Mouse (Mus musculus): ENCODE data around the gene Olfr1373. TPM values are rescaled to one million over a fixed set of nuclear protein-coding genes. Genes with fewer than 3 reads are reported as not detected.
"Not testable (repeated sequence)": the region's sequence is repeated elsewhere in the genome, so short reads cannot be mapped to it uniquely, and the experiment has no call there.

Olfr1373 gene
- not detected in 2 replicates for polyA plus RNA-seq (2015; fragmentation: Nextera tagmentation; extraction: Ambion mirVana)

GRCm38 (mm10) chr11:52145428-52145827 is at the start of gene Olfr1373:
TSS of gene Olfr1373 (minus strand) at chr11:52145528.
- H3K27ac ChIP-seq (replicated peaks); H3K27me3 ChIP-seq; H3K36me3 ChIP-seq; ATAC-seq (ENCODE audit: low read depth); H3K4me2 ChIP-seq; H3K9me3 ChIP-seq; H3K9ac ChIP-seq; H3K4me3 ChIP-seq; H3K4me1 ChIP-seq (replicated peaks): not testable (repeated sequence)
- 74% methylated on average over 1 of the region's 1 CpGs for WGBS

- not testable (repeated sequence) for H3K36me3 ChIP-seq; H3K4me3 ChIP-seq; H3K9me3 ChIP-seq; H3K4me2 ChIP-seq; H3K9ac ChIP-seq; H3K27me3 ChIP-seq; ATAC-seq (ENCODE audit: low read depth); H3K27ac ChIP-seq (replicated peaks); H3K4me1 ChIP-seq (replicated peaks)
- 91% methylated on average over 4 of the region's 4 CpGs for WGBS
Measured at GRCm38 (mm10) chr11:52180651-52181050, 35.3 kb upstream of the Olfr1373 start.

GRCm38 (mm10) chr11:52179897-52180296 is 34.6 kb upstream of the Olfr1373 start:
- WGBS, result 85% methylated on average over 2 of the region's 3 CpGs

GRCm38 (mm10) chr11:52168461-52168860 is 23.1 kb upstream of the Olfr1373 start:
- Histone ChIP-seq H3K4me2 (peak overlapping the region; percentile 61), H3K4me1 (replicated peaks) (peaks cover 11% of the 10 kb centered on the region; the same call in 1 of the 2 replicates), H3K9ac (0 out of 2 replicates have a peak overlapping the region, but pooled peaks have one; percentile 17), H3K36me3 (no peaks in the 10 kb centered on the region), H3K27ac (replicated peaks) (no peak overlapping the region), H3K4me3 (peak overlapping the region; percentile 38), H3K9me3 (no peaks in the 10 kb centered on the region), H3K27me3 (peaks cover 63% of the 10 kb centered on the region)
- WGBS, result 26% methylated on average over 12 of the region's 12 CpGs
- no peak for ATAC-seq (ENCODE audit: low read depth)

More at GRCm38 (mm10) chr11:52179897-52180296, 34.6 kb upstream of the Olfr1373 start:
- not testable (repeated sequence) for H3K4me3 ChIP-seq; H3K9ac ChIP-seq; H3K27me3 ChIP-seq; ATAC-seq (ENCODE audit: low read depth); H3K9me3 ChIP-seq; H3K4me2 ChIP-seq; H3K4me1 ChIP-seq (replicated peaks); H3K36me3 ChIP-seq; H3K27ac ChIP-seq (replicated peaks)

GRCm38 (mm10) chr11:52167901-52168302 is 22.6 kb upstream of the Olfr1373 start:
- H3K9me3 ChIP-seq; H3K27ac ChIP-seq (replicated peaks); H3K36me3 ChIP-seq: not testable (repeated sequence)
- H3K4me2 ChIP-seq, result peak overlapping the region; percentile 61
- peaks cover 11% of the 10 kb centered on the region; the same call in 1 of the 2 replicates for H3K4me1 ChIP-seq (replicated peaks)
- WGBS, result 2% methylated on average over 29 of the region's 42 CpGs
- peak; percentile 65; the same call in 1 of the 2 replicates for ATAC-seq (ENCODE audit: low read depth)
- 0 out of 2 replicates have a peak overlapping the region, but pooled peaks have one; percentile 34 for H3K9ac ChIP-seq
- H3K27me3 ChIP-seq, result peaks cover 65% of the 10 kb centered on the region
- H3K4me3 ChIP-seq, result peak overlapping the region; percentile 38

GRCm38 (mm10) chr11:52167126-52167525 is 21.8 kb upstream of the Olfr1373 start:
- Histone ChIP-seq H3K4me3 (no peak overlapping the region), H3K4me2 (peak overlapping the region; percentile 61; the same call in 1 of the 2 replicates), H3K9me3 (no peaks in the 10 kb centered on the region), H3K36me3 (no peaks in the 10 kb centered on the region), H3K4me1 (replicated peaks) (peaks cover 11% of the 10 kb centered on the region; the same call in 1 of the 2 replicates), H3K27me3 (peaks cover 66% of the 10 kb centered on the region), H3K27ac (replicated peaks) (no peak overlapping the region), H3K9ac (no peak overlapping the region)
- 2% methylated on average over 21 of the region's 21 CpGs for WGBS
- ATAC-seq (ENCODE audit: low read depth), result no peak

- H3K9ac ChIP-seq, result no peak overlapping the region
- H3K9me3 ChIP-seq, result no peaks in the 10 kb centered on the region
- no peak for ATAC-seq (ENCODE audit: low read depth)
- no peak overlapping the region for H3K4me3 ChIP-seq
- H3K27me3 ChIP-seq, result peaks cover 46% of the 10 kb centered on the region
- H3K4me1 ChIP-seq (replicated peaks), result peaks cover 11% of the 10 kb centered on the region; the same call in 1 of the 2 replicates
- 31% methylated on average over 10 of the region's 10 CpGs for WGBS
- no peaks in the 10 kb centered on the region for H3K36me3 ChIP-seq
- no peak overlapping the region for H3K4me2 ChIP-seq
- H3K27ac ChIP-seq (replicated peaks), result no peak overlapping the region
Measured at GRCm38 (mm10) chr11:52163926-52164325, 18.6 kb upstream of the Olfr1373 start.

DNA sequence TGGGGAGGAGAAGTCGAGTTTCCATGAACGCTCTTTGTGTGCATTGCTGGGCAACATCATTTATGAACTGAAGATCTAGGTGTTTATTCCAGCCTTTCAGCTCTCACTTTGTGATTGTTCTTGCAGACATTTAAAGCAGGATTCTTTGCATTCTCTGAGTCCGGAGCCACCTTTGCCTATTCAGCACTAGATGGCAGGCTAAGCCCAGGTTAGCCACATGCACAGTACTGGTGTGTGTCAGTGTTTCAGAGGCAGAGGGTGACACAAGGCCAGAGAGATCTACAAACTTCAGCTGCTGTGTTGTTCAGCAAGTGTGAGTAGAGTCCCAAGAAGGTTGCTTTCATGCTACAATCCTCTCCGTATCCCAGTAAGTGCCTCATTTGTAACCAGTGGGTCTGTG is 1.7 kb downstream of the Olfr1373 start:
- not testable (repeated sequence) for H3K4me3 ChIP-seq; H3K27me3 ChIP-seq; H3K4me1 ChIP-seq (replicated peaks); H3K9ac ChIP-seq; H3K27ac ChIP-seq (replicated peaks); H3K36me3 ChIP-seq; H3K9me3 ChIP-seq; H3K4me2 ChIP-seq; ATAC-seq (ENCODE audit: low read depth)
- WGBS, result 44% methylated on average over 4 of the region's 4 CpGs

DNA sequence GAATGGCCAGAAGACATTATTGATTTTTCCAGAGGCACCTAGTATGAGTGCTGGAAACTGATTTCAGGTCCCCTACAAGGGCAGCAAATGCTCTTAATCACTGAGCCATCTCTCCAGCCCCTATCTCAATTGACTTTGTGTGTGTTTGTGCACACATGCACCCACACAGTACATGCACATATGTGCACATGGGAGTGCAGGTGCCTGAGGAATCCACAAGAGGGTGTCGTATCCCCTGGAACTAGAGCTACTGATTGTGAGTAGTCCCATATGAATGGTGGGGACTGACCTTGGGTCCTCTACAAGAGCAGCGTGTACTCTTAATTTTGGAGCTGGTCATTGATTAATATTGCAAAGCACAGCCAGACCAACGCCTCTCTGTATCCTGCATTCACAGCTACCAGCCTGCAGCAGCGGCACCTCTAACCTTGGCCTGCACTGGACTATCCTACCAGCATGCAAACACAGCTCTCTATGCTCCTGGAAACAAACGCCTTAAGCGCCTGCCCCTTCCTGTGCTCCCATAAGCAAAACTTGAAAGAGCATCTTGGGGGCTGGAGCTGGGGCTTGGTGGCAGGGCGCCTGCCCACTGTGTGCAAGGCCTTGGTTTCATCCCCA is 14.8 kb downstream of the Olfr1373 start:
- Histone ChIP-seq H3K27me3 (no peaks in the 10 kb centered on the region), H3K4me2 (no peak overlapping the region), H3K9ac (no peak overlapping the region), H3K4me1 (replicated peaks) (no peaks in the 10 kb centered on the region), H3K9me3 (peaks cover 7% of the 10 kb centered on the region), H3K4me3 (no peak overlapping the region), H3K36me3 (peaks cover 12% of the 10 kb centered on the region), H3K27ac (replicated peaks) (no peak overlapping the region)
- WGBS, result 82% methylated on average over 7 of the region's 7 CpGs
- ATAC-seq (ENCODE audit: low read depth), result no peak

DNA sequence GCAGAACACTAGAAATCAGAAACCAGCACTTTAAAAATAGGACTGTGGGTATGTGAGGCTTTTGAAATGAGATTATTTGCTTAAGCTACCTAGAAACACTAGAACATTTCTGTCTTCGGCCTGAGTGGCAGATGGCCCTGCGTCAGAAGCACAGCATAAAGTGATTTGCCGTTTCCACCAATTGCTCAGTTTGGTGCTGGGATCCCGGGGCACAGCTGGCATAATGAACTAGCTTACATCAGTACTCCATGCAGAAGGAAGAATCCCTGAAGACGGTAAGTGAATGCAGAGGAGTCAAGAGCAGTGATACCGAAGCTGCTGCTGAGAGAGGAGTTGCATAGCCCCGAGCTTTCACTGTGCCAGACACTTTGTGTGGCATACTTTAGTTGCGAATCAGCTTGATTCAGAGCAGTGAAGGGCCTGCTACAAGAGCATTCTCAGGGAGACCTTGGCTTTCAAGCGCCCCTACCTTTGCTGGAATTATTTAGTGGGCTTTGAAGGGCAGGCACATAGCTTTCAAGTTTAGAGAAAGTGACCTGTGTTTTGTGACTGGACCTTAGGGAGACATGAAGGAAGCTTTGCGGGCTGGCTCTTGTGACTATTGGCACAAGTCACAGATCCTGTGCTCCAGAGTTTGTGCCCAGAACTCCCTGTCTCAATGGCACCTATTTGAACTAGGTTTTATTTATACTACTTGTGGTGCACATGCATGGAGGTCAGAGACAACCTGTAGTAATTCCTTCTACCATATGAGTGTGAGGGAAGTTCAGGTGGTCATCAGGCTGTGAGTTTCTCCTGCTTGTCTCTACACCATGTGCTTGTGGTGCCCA is 15.5 kb downstream of the Olfr1373 start:
- H3K4me1 ChIP-seq (replicated peaks), result no peaks in the 10 kb centered on the region
- H3K27me3 ChIP-seq, result no peaks in the 10 kb centered on the region
- H3K36me3 ChIP-seq, result peaks cover 19% of the 10 kb centered on the region
- no peak overlapping the region for H3K9ac ChIP-seq
- H3K4me2 ChIP-seq, result no peak overlapping the region
- no peak for ATAC-seq (ENCODE audit: low read depth)
- H3K4me3 ChIP-seq, result no peak overlapping the region
- 77% methylated on average over 10 of the region's 10 CpGs for WGBS
- peak overlapping the region; percentile 59; the same call in 1 of the 2 replicates for H3K27ac ChIP-seq (replicated peaks)
- H3K9me3 ChIP-seq, result no peaks in the 10 kb centered on the region; the same call in 1 of the 2 replicates

DNA sequence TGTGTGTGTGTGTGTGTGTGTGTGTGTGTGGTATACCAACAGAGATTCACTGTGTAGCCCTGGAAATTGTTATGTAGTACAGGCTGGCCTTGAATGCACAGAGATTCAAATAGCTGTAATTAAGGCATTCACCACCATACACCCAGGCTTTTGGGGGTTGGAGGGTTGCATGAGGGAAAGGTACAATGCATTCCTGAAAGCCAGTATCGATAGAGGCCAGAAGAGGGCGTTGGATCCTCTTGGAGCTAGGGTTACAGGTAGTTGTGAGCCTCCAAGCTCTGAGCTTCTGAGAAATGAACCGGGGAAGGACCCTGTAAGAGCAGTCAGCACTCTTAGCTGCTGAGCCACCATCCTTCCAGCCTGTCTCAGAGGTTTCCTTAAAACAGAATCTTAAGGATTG is 16.2 kb downstream of the Olfr1373 start:
- Histone ChIP-seq H3K4me3 (no peak overlapping the region), H3K27me3 (no peaks in the 10 kb centered on the region), H3K27ac (replicated peaks) (peak overlapping the region; percentile 59; the same call in 1 of the 2 replicates), H3K9ac (no peak overlapping the region), H3K9me3 (no peaks in the 10 kb centered on the region; the same call in 1 of the 2 replicates), H3K4me1 (replicated peaks) (no peaks in the 10 kb centered on the region), H3K36me3 (peaks cover 26% of the 10 kb centered on the region), H3K4me2 (no peak overlapping the region)
- no peak for ATAC-seq (ENCODE audit: low read depth)
- WGBS, result 39% methylated on average over 3 of the region's 3 CpGs
